Mouse (Mus musculus) brain, embryonic 14.5 days (tissue): ENCODE results near the gene C2cd5.

Experiments
- CTCF ChIP-seq: fragments of 200-500 bp; IDR thresholded peaks from 2 replicates; pipeline ENCODE4 v1.5.1; 2012; ENCODE audit warnings: inconsistent platforms, mild to moderate bottlenecking, moderate library complexity, borderline replicate concordance; ENCODE audit not compliant: insufficient read depth, insufficient read length; ENCODE audit errors: extremely low read depth
- POLR2A ChIP-seq: fragments of 200-500 bp; IDR thresholded peaks from 2 replicates; pipeline ENCODE4 v1.6.1; 2012; ENCODE audit warnings: mild to moderate bottlenecking, inconsistent platforms, borderline replicate concordance; ENCODE audit not compliant: poor library complexity, insufficient read depth, insufficient read length, severe bottlenecking; ENCODE audit errors: extremely low read depth

- no peak for TF ChIP-seq CTCF
- TF ChIP-seq POLR2A = no peak
These were observed 64.7 kb downstream of the C2cd5 start for GRCm38 (mm10) chr6:143035261-143035660.
